Mouse (Mus musculus) bone marrow, adult 2 months (tissue): Measurements from ENCODE around the gene Smyd3.

Source experiments
- CTCF ChIP-seq: fragments of 200-500 bp; IDR thresholded peaks from 2 replicates; pipeline ENCODE4 v1.5.1; 2011; ENCODE audit warnings: low read length, control low read depth; ENCODE audit not compliant: control insufficient read depth, insufficient read depth
- POLR2A ChIP-seq: fragments of 200-500 bp; IDR thresholded peaks from 2 replicates; pipeline ENCODE4 v1.6.1; 2011; ENCODE audit warnings: low read depth, mild to moderate bottlenecking, control low read depth, low read length, borderline replicate concordance; ENCODE audit not compliant: control insufficient read depth

DNA sequence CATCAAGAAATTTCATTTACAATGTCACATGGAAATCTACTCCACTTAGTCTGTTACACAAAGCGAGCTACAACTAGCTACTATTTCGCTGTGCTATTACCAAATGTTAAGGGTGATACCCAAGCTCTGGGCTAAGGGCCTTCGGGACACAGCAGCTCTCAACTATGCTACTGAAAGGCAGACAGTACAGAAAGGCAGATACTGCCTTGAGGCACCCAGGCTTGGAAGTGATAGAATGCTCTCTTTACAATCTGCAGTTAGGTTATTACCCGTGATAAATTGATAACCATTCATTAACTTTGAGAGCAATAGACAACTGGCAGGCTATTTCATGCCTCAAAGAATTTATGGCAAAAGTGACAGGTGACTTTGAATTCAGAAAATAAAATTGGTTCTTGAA, 37.0 kb downstream of the Smyd3 start:
- no peak for TF ChIP-seq CTCF
- TF ChIP-seq POLR2A: no peak
